Mouse (Mus musculus): ENCODE results near the gene Hapln3.
A peak's percentile ranks its signal among the peaks of the same experiment; 100 is the strongest.

Gene Hapln3

GRCm38 (mm10) chr7:79130843-79131444 lies at the start of gene Hapln3:
Hapln3 (minus strand) TSS chr7:79131018.
- DNase-seq (ENCODE audit: extremely low spot score, low read depth, low spot score): no peak

DNA sequence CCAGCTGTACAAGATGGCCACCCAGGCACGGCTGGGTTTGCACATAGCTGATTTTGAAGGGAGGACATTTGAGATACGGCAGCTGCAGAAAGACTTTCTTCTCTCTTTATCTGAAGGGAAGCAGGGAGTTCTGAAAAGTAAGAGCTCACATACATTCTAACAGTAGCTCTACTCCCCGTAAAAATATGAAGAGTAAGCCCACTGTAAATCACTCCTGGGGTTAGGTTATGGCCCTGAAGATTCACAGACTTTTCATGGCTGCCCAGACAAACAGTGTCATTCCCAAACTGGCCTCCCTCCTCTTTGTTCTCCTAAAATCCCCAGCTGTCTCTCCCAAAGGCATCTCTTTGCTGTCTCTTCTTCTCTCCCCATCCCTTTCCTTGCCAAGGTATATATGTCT lies 43.0 kb upstream of the Hapln3 start:
- DNase-seq (ENCODE audit: extremely low spot score, low read depth, low spot score): no peak

- no peak for DNase-seq (ENCODE audit: extremely low spot score, low read depth, low spot score)
These were observed 41.0 kb upstream of the Hapln3 start for GRCm38 (mm10) chr7:79171782-79172181.

DNA sequence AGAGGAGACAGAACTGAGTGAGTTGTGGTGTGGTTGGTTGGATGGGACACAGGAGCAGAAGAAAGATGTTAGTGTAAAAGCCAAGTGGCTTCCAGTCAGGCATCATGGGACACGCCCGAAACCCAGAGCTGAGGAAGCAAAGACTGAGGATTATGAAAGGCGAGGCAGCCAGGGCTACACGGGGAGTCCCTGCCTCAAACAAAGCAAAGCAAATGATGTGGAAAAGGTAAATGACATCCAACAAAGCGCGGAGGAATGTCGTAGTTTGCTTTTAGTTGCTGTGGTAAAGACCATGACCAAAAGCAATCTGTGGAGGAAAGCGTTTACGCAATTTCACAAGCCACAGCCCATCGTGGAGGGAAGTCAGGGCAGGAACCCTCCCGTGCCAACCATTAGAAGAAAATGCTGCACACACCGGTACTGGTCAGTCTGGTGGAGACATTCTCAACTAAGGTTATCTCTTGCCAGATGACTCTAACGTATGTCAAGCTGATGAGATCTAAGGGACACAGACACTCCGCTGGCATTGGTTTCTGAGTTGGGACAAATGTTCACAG lies 36.3 kb upstream of the Hapln3 start:
- DNase-seq (ENCODE audit: extremely low spot score, low read depth, low spot score): no peak

DNA sequence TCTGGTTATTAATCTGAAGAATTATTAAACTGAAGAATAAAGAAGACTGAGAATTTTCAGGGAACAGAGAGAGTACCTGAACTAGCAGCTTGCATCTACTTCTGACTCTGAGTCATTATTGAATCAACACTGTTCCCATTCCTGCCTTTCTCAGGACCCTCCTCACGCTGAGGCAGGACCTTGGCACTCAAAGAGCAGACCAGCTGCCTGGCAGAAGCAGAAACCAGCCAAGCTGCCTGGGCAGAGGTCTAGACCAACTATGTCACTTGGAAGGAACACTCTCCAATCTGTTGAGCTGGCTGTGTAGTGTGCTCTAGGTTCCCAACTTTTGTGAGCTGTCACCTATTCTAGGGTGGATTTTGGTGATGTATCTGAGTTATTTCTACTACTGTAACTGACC lies 28.6 kb upstream of the Hapln3 start:
- no peak for DNase-seq (ENCODE audit: extremely low spot score, low read depth, low spot score)

GRCm38 (mm10) chr7:79149522-79149921 lies 18.7 kb upstream of the Hapln3 start:
- DNase-seq (ENCODE audit: extremely low spot score, low read depth, low spot score): no peak

GRCm38 (mm10) chr7:79148711-79149266 lies 18.0 kb upstream of the Hapln3 start, which contains the start of gene Mfge8:
Mfge8 (minus strand) TSS chr7:79149060.
- DNase-seq (ENCODE audit: extremely low spot score, low read depth, low spot score): peak; percentile 75

DNA sequence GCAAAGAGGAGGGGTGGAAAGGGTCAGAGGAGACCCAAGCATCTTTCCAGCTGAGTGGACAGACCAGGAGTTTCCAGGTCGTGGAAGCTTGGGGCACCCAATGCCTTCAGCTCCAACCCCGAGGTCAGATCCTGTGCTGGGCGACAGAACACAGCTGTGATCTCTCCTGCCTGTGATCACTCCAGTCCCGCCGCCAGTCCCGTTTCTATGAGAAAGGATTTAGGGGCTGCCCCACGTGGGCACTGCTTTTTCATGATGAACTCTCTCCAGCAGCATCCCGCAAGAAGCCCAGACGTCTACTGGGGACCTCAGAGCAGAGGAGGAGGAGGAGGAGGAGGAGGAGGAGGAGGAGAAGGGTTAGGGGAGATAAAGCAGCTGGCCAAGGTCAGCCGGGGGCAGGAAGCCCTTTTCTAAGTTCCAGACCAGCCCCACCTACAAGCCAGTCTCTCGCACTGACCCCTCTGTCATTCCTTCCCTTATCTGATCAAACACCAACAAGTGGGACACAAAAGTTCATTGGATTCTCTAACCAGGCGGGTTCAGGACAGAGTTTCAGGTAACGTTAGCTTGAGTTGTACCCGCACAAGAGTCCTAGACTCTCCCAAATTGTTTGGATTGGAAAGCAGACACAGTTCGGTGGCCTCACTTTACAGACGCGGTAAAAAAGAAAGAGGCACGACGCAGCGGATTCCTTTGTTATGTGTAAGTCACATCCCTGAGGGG lies 17.3 kb upstream of the Hapln3 start:
- no peak for DNase-seq (ENCODE audit: extremely low spot score, low read depth, low spot score)

GRCm38 (mm10) chr7:79147011-79147837 lies 16.4 kb upstream of the Hapln3 start:
- peak; percentile 72 for DNase-seq (ENCODE audit: extremely low spot score, low read depth, low spot score)

DNA sequence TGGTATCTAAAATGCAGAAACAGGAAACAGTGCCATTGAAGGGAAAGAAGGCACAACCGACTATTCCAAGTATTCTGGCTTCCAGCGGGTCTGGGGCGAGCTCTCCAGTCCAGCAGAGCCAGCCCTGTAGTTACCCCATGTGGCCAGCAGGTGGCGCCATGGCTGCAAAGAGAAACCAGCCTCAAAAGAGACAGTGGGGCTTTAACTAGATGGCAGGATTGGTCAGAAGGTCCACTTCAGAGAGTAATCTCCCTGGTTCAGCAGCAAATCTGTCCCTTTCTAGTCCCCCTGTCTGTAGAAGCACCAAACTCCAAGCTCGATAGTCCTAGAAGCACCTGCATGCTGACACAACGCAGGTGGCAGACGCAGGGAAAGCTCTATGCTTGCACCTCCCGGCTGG lies 10.1 kb upstream of the Hapln3 start:
- no peak for DNase-seq (ENCODE audit: extremely low spot score, low read depth, low spot score)

GRCm38 (mm10) chr7:79139891-79140591 lies 9.2 kb upstream of the Hapln3 start:
- no peak for DNase-seq (ENCODE audit: extremely low spot score, low read depth, low spot score)

DNA sequence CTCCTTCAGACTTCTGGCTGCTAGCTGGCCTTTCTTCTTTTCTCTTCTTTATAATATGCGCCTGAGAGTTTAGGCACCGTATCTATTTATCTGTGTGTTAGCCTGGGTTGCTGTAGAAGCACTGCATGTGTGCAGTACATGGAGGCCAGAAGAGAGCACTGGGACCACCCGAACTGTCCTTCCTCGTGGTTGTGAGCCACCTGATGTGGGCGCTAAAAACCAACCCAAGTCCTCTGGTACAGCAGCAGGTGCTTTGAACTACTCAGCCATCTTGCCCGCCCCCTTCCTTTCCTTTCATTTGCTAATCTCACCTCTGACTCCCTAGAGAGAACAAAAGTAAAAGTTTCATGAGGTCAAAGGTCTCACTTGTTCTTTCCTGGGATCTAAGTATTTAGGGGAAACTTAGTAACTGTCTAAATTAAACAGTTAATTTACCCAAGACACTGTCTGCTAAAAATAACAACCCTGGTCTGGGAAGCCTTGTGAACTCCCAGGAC lies 8.6 kb upstream of the Hapln3 start:
- DNase-seq (ENCODE audit: extremely low spot score, low read depth, low spot score): no peak

DNA sequence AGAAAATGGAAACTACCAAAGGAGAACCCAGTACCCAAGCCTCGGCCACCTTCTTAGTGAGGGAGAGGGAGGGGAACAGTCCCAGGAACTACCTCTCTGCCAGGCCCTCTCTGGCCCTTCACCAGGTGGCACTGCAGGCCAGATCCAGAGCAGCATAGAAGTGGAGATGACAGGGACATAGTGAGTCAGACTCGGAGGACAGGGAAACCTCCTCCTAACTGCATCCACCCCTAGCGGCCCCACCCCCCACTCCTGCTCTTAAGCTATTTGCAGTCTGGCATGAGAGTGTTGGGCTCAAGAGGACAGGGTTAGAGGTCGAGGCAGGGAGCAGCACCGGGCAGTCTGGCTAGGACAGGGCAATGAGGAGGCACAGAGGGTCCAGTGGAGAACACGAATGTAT lies 2.6 kb upstream of the Hapln3 start:
- no peak for DNase-seq (ENCODE audit: extremely low spot score, low read depth, low spot score)

DNA sequence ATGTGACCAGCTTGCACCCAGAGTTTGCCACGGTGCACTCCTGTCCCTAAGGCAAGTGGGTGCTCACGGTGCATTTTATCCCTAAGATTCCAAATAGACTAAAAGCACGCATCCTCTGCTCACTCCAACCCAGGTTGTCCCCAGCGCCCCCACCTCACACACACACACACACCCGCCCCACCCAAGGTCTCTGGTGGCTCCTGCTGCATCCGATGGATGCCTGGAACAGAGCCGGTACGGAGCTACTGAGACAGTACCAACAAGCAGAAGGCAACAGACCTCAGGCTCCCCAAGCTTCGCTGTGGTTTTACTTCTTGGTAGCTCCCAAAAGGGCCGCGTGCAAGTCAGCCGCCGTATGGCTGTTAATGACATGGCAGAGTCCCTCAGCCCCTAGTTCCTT lies 433 bp downstream of the Hapln3 start:
- DNase-seq (ENCODE audit: extremely low spot score, low read depth, low spot score): no peak

DNA sequence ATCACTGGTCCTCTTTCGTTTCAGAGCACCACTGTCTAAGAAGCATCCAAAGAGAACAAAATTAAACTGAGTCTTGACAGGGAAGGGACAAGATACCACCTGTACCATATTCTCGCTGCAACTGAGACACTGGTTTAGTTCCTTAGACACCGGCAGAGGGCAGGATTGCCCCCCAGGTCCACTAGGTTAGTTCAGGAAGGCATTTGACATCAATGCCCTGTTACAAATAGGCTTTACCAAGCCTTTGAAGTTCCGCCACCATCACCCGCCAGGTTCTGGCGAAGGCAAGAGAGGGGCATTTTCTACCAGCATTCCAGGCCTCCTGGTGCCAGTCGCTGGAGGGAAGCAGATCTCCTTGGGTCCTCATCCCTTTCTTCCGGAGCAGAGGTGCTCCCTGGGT lies 935 bp downstream of the Hapln3 start:
- DNase-seq (ENCODE audit: extremely low spot score, low read depth, low spot score): no peak

- DNase-seq (ENCODE audit: extremely low spot score, low read depth, low spot score): no peak
These were observed 7.4 kb downstream of the Hapln3 start for GRCm38 (mm10) chr7:79123465-79123864.

DNA sequence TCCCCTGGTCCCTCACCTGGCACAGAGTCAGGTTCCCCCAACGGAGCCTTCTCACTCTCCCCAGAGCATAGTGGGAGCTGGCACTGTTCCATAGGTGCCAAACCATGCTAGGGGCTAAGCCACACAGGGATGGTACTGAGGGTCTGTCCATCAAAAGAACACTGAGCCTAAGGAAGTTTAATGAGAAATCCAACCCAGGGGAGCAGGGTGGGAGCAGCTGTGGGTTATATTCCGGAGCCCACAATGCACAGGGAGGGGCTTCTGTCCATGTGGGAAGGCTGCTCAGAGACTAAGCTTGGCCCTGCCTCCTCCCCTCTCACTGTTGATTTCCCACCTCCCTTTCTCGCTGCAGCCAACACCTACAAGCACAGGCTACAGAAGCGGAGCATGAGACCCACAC lies 17.0 kb downstream of the Hapln3 start:
- DNase-seq (ENCODE audit: extremely low spot score, low read depth, low spot score): no peak

DNA sequence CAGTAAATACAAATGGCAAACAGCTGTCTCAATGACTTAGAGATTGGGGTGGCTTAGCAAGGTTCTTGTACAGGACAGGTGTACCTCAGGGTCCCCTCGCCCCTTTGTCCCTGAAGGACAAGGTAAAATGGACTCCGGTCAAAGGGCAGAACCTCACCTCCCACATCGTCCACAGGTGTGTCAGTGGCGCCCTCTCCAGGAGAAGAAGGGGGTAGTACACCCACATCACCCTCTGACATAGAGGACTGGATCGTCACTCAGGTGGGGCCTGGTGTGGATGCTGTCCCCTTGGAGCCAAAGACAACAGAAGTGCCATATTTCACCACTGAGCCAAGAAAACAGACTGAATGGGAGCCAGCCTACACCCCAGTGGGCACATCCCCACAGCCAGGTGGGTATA lies 34.3 kb downstream of the Hapln3 start:
- DNase-seq (ENCODE audit: extremely low spot score, low read depth, low spot score): no peak

GRCm38 (mm10) chr7:79089111-79089510 lies 41.7 kb downstream of the Hapln3 start:
- DNase-seq (ENCODE audit: extremely low spot score, low read depth, low spot score): no peak

GRCm38 (mm10) chr7:79080572-79081399 lies 50.0 kb downstream of the Hapln3 start:
- peak; percentile 31 for DNase-seq (ENCODE audit: extremely low spot score, low read depth, low spot score)
